8 mouse cellular contexts compared by ENCODE assay signal in the genomic region with DNA sequence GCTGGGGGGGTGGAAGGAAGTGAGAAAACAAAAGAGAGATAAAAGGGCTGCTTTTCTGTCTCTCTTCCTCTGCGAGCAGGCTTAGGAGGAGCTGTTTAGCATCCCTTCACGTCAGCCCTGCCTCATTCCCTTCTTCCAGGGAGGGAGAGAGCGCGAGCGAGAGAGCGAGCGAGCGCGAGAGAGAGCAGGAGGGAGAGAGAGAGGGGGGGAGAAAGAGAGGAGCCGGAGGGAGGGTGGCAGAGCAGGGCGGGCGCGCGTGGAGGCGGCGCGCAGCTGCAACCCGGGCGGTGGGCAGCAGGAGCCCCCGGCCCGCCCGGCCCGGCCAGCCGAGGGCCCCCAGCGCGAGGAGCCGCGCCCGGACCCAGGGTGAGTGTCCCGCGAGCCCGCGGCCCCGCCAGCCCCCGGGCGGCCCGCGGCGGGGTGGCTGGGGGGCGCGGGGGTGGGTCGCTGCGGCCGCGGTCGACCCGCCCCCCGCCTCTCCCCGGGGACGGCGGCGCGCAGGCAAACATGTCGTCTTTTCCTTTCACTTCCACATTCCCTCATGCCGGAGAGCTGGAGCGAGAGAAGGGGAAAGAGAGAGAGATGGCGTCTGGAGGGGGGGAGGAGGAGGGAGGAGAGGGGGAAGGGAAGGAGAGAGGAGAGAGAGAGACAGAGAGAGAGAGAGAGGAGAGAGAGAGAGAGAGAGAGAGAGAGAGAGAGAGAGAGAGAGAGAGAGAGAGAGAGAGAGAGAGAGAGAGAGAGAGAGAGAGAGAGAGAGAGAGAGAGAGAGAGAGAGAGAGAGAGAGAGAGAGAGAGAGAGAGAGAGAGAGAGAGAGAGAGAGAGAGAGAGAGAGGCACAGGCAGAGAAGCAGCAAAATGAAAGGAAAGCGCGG. TPM values are rescaled to one million over a fixed set of nuclear protein-coding genes. Genes with fewer than 3 reads are reported as not detected.
DNase-seq lines count a peak whose midpoint lies in the region; ATAC-seq and TF ChIP-seq lines count a peak whose summit lies in the region.

No protein-coding gene starts in this region.

- WGBS in intestine, embryonic 14.5 days, result under 1% methylated on average over 47 of the region's 59 CpGs
- WGBS in limb, embryonic 14.5 days, result 0% methylated on average over 14 of the region's 59 CpGs
- WGBS in midbrain, postnatal 0 days, result 0% methylated on average over 28 of the region's 59 CpGs

- no peaks in the 10 kb centered on the region for H3K36me3 ChIP-seq in intestine, embryonic 14.5 days (ENCODE audit: control insufficient read depth, insufficient read depth, low read length)
- no peaks in the 10 kb centered on the region for H3K36me3 ChIP-seq in limb, embryonic 14.5 days (ENCODE audit: control insufficient read depth, insufficient read depth, low read length)
- no peaks in the 10 kb centered on the region for H3K36me3 ChIP-seq in midbrain, postnatal 0 days (ENCODE audit: insufficient read depth, low read length)

- TF ChIP-seq POLR2A in limb, embryonic 14.5 days (IDR thresholded peaks at IDR 0.05; ENCODE audit: borderline replicate concordance, extremely low read depth, insufficient read depth, insufficient read length), result peak; percentile 79; the same call in 1 of the 2 replicates

- H3K9ac ChIP-seq in intestine, embryonic 14.5 days (ENCODE audit: low read length), result peak overlapping the region; percentile 90
- H3K9ac ChIP-seq in limb, embryonic 14.5 days (ENCODE audit: low read depth, low read length, severe bottlenecking), result peak overlapping the region; percentile 90
- H3K9ac ChIP-seq in midbrain, postnatal 0 days (replicated peaks; ENCODE audit: low read length, poor library complexity, severe bottlenecking), result peak overlapping the region; percentile 80

- H3K4me2 ChIP-seq in intestine, embryonic 14.5 days (ENCODE audit: low read length), result peak overlapping the region; percentile 99
- H3K4me2 ChIP-seq in limb, embryonic 14.5 days (replicated peaks; ENCODE audit: low read depth, low read length, severe bottlenecking), result peak overlapping the region; percentile 91
- H3K4me2 ChIP-seq in midbrain, postnatal 0 days (ENCODE audit: low read depth, low read length, poor library complexity, severe bottlenecking), result peak overlapping the region; percentile 90

- TF ChIP-seq CTCF in midbrain, postnatal 0 days (IDR thresholded peaks at IDR 0.05), result peak; percentile 12; the same call in 1 of the 2 replicates

- peak overlapping the region; percentile 92 for H3K27ac ChIP-seq in intestine, embryonic 14.5 days (ENCODE audit: low read depth)
- peak overlapping the region; percentile 97 for H3K27ac ChIP-seq in limb, embryonic 14.5 days (replicated peaks; ENCODE audit: low read depth, low read length)
- peak overlapping the region; percentile 87 for H3K27ac ChIP-seq in midbrain, postnatal 0 days (ENCODE audit: low read depth, low read length)

- no peaks in the 10 kb centered on the region for H3K27me3 ChIP-seq in intestine, embryonic 14.5 days (replicated peaks; ENCODE audit: control insufficient read depth, insufficient read depth, low read length)
- no peaks in the 10 kb centered on the region for H3K27me3 ChIP-seq in limb, embryonic 14.5 days (ENCODE audit: control insufficient read depth, insufficient read depth, low read length)
- H3K27me3 ChIP-seq in midbrain, postnatal 0 days (ENCODE audit: insufficient read depth, low read length), result no peaks in the 10 kb centered on the region

- H3K4me3 ChIP-seq in intestine, embryonic 14.5 days (ENCODE audit: low read depth, low read length), result peak overlapping the region; percentile 66
- peak overlapping the region; percentile 78 for H3K4me3 ChIP-seq in limb, embryonic 14.5 days (replicated peaks; ENCODE audit: low read length)
- peak overlapping the region; percentile 84 for H3K4me3 ChIP-seq in midbrain, postnatal 0 days (ENCODE audit: low read depth, low read length)

- no peak; the same call in 1 of the 2 replicates for ATAC-seq in intestine, embryonic 14.5 days (replicated peaks; ENCODE audit: low FRiP score, low TSS enrichment, low read depth)
- peak; percentile 69 for ATAC-seq in limb, embryonic 14.5 days (ENCODE audit: low FRiP score, low read depth)
- peak; percentile 73 for ATAC-seq in midbrain, postnatal 0 days (ENCODE audit: low FRiP score)

- DNase-seq in lung, adult 18-20 months, result peak; percentile 36 to 54
- no peak for DNase-seq in lung, postnatal 25 days (ENCODE audit: low spot score)
- peak; percentile 37 for DNase-seq in cerebellum, adult 8-10 months
- peak; percentile 36 for DNase-seq in gastrocnemius, adult 18-20 months (ENCODE audit: low spot score)
- peak; percentile 81 for DNase-seq in intestine, embryonic 14.5 days (ENCODE audit: low spot score)
- peak; percentile 72 for DNase-seq in limb, embryonic 14.5 days (ENCODE audit: low spot score)
- peak; percentile 76 for DNase-seq in midbrain, postnatal 0 days (ENCODE audit: low spot score)
- DNase-seq in testis, postnatal 14 days (ENCODE audit: low spot score), result peak; percentile 43

- H3K4me1 ChIP-seq in intestine, embryonic 14.5 days (replicated peaks; ENCODE audit: control insufficient read depth, insufficient read depth, low read length), result peaks cover 25% of the 10 kb centered on the region
- peaks cover 18% of the 10 kb centered on the region for H3K4me1 ChIP-seq in limb, embryonic 14.5 days (ENCODE audit: control insufficient read depth, insufficient read depth, low read length)
- peaks cover 9% of the 10 kb centered on the region; the same call in 1 of the 2 replicates for H3K4me1 ChIP-seq in midbrain, postnatal 0 days (ENCODE audit: insufficient read depth, low read length)

- H3K9me3 ChIP-seq in intestine, embryonic 14.5 days (ENCODE audit: control insufficient read depth, low read length), result no peaks in the 10 kb centered on the region
- H3K9me3 ChIP-seq in limb, embryonic 14.5 days (ENCODE audit: control insufficient read depth, low read length), result no peaks in the 10 kb centered on the region
- H3K9me3 ChIP-seq in midbrain, postnatal 0 days (ENCODE audit: low read length), result no peaks in the 10 kb centered on the region

RNA-seq across cellular contexts. Expression of a gene that starts 1.7 kb away (rescaled TPM):
- 10 to 100 TPM; 21.1 to 31.3 TPM for total RNA-seq in gastrocnemius, adult 18-20 months (2021)
- polyA plus RNA-seq in intestine, embryonic 14.5 days (2014; fragmentation: Nextera tagmentation; extraction: Ambion mirVana), result 16.9 and 18.9 TPM in 2 replicates
- 24.7 and 35.5 TPM in 2 replicates for polyA plus RNA-seq in limb, embryonic 14.5 days (2012; rRNA removed)
- 15.0 and 16.9 TPM in 2 replicates for polyA plus RNA-seq in limb, embryonic 14.5 days (2014; fragmentation: Nextera tagmentation; extraction: Ambion mirVana)
- 25.1 and 33.6 TPM in 2 replicates for total RNA-seq in midbrain, postnatal 0 days (2014; rRNA removed)
- 9.8 and 10.7 TPM in 2 replicates for polyA plus RNA-seq in midbrain, postnatal 0 days (2015; fragmentation: Nextera tagmentation; extraction: Ambion mirVana)
